Mouse (Mus musculus) layer of hippocampus, adult 9-11 months (tissue): ENCODE measurements around the gene Nutf2.
"Not testable (repeated sequence)": the region's sequence is repeated elsewhere in the genome, so short reads cannot be mapped to it uniquely, and the experiment has no call there.

Source experiments
- DNase-seq: peaks from one replicate; pipeline ENCODE4 v3.0.0; 2022

Nutf2 gene

GRCm38 (mm10) chr8:105860143-105860981, at the start of gene Nutf2:
Nutf2 (plus strand) TSS chr8:105860580.
- peak; percentile 97 for DNase-seq

GRCm38 (mm10) chr8:105811061-105811460, 49.3 kb upstream of the Nutf2 start:
- no peak for DNase-seq

DNA sequence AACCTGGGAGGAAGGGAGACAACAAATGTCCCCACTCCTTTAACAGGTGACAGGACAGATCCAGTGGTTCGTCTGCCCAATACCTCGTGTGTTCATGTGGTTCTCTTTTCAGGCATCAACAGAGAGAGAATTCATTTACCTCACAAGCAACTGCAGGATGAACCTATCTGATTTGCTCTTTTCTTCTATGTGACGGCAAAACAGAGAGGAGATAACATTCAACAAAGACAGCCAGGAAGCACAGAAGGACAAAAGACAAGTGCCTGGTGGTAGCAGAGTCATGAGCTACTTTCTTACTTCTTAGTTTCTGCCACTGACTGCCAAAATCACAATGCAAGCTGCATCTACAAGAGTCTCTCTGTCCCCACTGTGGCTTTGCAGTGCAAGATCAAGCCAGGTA, 48.8 kb upstream of the Nutf2 start:
- DNase-seq: no peak

DNA sequence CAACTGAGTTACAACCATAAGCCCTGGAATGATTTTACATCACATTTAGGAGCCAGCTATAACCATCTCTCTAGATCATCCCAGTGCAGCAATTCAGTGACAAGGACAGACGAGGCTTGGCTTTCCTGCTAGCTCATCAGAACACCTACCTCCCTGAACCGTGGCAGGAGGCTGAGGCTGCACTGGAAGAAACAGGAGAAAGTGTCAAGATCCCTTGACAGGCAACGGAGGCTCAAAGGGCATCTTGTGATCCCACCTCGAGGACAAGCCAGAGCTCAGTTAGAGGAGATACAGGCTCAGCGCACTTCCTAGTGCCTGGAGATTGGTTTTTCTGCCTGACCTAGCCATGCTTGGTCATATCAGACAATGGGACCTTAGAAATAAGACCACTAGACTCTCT, 47.9 kb upstream of the Nutf2 start:
- no peak for DNase-seq

DNA sequence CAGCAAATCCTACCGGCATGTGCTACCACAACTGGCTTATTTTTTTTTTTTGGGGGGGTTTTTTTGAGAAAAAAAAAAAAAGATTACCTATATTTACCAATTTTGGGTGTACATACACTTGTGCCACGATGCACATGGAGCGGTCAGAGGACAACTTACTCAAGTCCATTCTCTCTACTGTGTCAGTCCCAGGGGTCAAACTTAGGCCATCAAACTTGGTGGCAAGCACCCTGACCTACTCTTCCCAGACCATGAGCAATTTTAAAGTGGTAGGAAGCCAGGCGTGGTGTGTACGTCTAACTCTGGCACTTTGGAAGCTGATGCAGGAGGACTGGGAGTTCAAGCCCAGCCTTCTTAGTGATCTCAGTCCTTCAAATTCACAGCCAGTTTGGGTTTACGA, 47.1 kb upstream of the Nutf2 start:
- no peak for DNase-seq

- DNase-seq: no peak
These were observed 40.7 kb upstream of the Nutf2 start for GRCm38 (mm10) chr8:105819659-105820058.

GRCm38 (mm10) chr8:105820925-105821324, 39.5 kb upstream of the Nutf2 start:
- no peak for DNase-seq

- DNase-seq: no peak
These were observed 34.9 kb upstream of the Nutf2 start for GRCm38 (mm10) chr8:105825506-105825905.

DNA sequence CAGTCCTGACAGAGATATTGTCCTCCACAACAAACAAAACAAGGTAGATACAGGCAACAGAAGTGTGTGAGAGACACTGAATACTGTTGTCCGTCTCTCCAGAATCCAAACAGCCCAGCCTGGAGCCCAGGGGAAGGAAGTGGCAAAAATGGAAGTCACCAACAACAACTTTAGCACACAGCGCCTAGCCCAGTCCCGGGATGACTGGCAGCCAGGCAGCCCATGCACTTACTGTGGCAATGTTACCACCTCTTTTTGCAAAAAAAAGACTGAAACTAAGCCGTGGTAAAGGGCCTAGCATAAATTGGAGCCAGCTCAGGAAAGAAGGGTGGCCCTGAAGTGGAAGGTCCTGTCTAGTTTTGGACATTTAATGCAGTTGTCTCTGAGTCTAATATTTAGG, 34.0 kb upstream of the Nutf2 start:
- DNase-seq: no peak

GRCm38 (mm10) chr8:105826861-105827848, 33.2 kb upstream of the Nutf2 start, which contains the start of the genes Ranbp10 and Tsnaxip1:
Ranbp10 (minus strand) TSS chr8:105827350.
Tsnaxip1 (plus strand) TSS chr8:105827731.
- peak; percentile 99 for DNase-seq

GRCm38 (mm10) chr8:105833740-105834139, 26.6 kb upstream of the Nutf2 start:
- DNase-seq: not testable (repeated sequence)

GRCm38 (mm10) chr8:105835318-105835717, 25.1 kb upstream of the Nutf2 start:
- peak; percentile 44 for DNase-seq

- no peak for DNase-seq
These were observed 23.4 kb upstream of the Nutf2 start for GRCm38 (mm10) chr8:105836991-105837390.

DNA sequence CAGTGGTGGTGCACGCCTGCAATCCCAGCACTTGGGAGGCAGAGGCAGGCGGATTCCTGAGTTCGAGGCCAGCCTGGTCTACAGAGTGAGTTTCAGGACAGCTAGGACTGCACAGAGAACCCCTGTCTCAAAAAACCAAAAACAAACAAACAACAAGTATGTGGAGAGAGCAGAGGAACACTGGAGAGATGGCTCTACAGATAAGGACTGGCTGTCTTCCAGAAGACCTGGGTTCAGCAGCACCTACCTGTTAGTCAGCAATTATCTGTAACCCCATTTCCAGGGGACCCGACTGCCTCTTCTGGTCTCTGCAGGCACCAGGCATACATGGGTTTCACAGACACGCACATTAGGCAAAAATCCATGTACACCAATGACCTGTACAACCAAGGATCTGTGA, 21.2 kb upstream of the Nutf2 start:
- DNase-seq: no peak

DNA sequence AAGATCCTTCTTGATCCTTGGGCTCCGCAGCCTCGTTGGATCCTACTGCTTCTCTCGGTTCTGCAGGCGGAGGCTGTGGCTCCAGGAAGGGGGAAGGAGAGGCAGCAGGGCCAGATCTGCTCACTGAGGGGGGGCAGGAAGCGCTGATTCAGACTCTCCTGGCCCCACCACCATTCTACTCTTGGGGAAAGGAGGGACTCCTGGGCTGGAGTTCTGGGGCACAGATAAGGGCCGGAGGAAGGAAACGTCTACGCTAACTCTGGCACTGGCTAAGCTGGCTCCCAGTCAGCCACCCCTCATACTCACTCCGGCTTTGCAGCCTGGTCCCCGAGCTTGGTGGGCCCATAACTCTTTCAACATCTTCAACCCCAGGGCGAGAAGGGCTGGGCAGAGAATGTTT, 13.7 kb upstream of the Nutf2 start:
- DNase-seq: no peak

DNA sequence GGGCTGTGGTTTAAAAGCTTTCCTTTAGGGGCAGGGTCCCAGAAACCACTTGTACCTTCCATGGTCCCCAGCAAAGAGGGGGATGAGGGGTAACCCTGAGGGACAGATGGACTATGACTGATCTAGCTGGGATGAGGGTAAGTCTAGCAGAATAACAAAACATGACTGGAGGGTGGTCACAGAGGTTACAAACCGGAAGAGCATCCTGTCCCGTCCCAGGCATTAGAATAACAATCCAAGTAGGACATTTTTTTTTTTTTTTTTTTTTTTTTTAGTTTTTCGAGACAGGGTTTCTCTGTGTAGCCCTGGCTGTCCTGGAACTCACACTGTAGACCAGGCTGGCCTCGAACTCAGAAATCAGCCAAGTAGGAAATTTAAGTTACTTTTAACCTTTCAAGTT, 10.4 kb upstream of the Nutf2 start:
- DNase-seq: no peak

DNA sequence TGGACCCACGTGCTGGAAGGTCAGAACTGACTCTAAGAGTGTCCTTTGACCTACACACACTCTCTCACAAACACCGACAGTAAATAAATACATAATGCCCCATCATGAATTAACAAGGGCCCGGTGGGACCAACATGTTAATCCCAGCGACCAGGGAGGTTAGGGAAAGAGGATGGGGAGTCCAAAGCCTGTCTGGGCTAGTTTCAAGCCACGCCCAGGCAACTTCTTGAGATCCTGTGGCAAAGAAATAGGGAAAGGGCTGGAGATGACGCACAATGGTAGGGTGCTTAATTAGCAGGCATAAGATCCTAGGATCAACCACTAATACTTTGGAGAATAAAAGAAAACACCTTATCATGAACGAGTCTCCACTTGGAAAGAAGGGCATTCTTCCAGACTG, 9.8 kb upstream of the Nutf2 start:
- no peak for DNase-seq

DNA sequence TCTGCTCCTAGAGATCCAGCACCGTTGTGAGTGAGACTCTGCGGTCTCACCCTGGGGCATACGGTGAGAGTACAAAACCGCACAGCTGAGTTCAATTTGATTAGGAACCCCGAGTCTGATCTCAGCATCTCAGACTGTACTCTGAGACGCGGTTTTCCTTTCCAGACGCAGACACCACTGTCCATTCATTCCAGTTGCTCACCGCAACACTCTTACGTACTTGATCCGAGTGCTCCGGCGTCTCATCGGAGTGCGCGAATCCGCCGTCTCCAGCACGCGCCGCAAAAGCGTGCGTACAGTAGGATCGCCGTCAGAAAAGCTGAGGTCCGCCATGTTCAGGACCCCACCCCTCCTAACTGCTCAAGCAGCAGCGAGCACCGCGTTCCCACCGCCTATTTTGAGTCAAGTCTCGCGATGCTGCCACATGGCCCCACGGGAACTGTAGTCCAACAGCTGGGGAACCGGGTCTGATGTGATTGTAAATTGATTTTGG, 8.7 kb upstream of the Nutf2 start:
- peak; percentile 91 for DNase-seq

- no peak for DNase-seq
These were observed 8.1 kb upstream of the Nutf2 start for GRCm38 (mm10) chr8:105852146-105852729.

- no peak for DNase-seq
These were observed 7.2 kb upstream of the Nutf2 start, which contains the start of gene Cenpt for GRCm38 (mm10) chr8:105853178-105853577. Cenpt (minus strand) TSS chr8:105853278.

- DNase-seq: no peak
These were observed 6.1 kb upstream of the Nutf2 start for GRCm38 (mm10) chr8:105854303-105854702.

DNA sequence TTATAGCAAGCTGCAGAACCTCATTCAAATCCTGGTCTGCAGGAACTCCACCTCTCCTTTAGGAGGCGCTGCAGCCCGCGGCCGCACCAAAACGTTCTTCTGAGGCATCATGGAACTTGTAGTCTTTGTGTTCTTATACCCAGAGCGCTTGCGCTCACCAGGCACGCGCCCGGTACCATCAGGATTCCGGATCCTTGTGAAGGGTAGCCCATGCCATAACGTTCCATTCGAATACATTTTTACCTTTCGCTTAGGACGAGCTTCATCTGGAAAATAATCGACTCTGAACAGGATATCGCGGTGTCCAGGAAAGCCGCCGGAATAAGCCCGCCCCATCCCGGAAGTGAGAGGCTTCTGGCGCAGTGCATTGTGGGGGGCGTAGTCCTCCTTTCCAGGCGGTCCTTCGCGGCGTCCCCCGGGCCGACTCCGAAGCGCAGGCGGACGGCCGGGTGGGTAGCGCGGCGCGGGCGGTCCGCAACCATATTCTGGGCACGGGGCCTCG, 5.6 kb upstream of the Nutf2 start, which contains the start of gene Thap11:
TSS of gene Thap11 (plus strand) at position 418 of the 502 bp plus-strand sequence.
- DNase-seq: peak; percentile 89
